11 mouse cellular contexts compared by ENCODE assay signal in the genomic region with DNA sequence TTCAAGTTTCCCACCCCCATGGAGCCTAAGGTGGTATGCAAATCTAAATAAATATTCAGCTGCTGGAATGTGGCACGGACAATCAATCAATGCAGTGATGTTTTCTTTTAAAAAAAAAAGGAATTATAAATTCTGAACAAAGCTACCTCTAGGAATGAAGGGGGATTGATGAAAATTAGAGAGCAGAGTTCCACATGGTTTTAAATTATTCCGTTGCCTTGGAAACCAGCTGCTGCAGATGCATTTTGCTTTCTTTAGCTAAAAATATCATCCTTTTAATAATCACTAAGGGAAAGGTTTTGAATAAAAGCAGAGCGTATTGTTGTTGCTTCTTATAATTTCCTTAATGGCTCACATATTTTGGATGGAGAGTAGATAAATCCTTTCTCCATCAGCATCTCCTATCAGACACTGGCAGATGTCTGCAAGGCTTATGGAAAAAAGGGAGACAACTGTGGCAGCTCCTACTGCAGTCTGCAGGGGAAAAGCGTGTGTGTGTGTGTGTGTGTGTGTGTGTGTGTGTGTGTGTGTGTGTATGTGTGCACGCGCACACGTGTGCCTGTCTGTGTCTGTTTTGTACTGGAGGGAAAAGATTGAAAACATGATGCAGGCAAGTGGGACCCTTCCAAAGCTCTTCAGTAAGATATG. TPM values are rescaled to one million over a fixed set of nuclear protein-coding genes. Genes with fewer than 3 reads are reported as not detected.
DNase-seq lines count a peak whose midpoint lies in the region; ATAC-seq and TF ChIP-seq lines count a peak whose summit lies in the region.
"Had no signal": no experiment of that assay in that cellular context is flagged by ENCODE, and none has a peak within 500 bp of the region (broad histone marks: within the 10 kb centered on the region; RNA-seq: fewer than 3 reads in every experiment).

No protein-coding gene starts in this region.

- H3K9me3 ChIP-seq in embryonic facial prominence, embryonic 12.5 days: no peaks in the 10 kb centered on the region
- H3K9me3 ChIP-seq in hindbrain, embryonic 14.5 days (ENCODE audit: control insufficient read depth, low read length): no peaks in the 10 kb centered on the region
- H3K9me3 ChIP-seq in midbrain, embryonic 15.5 days: no peaks in the 10 kb centered on the region
- H3K9me3 ChIP-seq in heart, embryonic 10.5 days: no peaks in the 10 kb centered on the region

- no peak for TF ChIP-seq POLR2A in brain, embryonic 14.5 days (IDR thresholded peaks at IDR 0.05; ENCODE audit: borderline replicate concordance, extremely low read depth, insufficient read depth, insufficient read length, poor library complexity, severe bottlenecking)

- 24% methylated on average over 7 of the region's 7 CpGs for WGBS in embryonic facial prominence, embryonic 12.5 days
- 9% methylated on average over 7 of the region's 7 CpGs for WGBS in hindbrain, embryonic 14.5 days
- WGBS in midbrain, embryonic 15.5 days: 8% methylated on average over 7 of the region's 7 CpGs
- 35% methylated on average over 7 of the region's 7 CpGs for WGBS in heart, embryonic 10.5 days

- no peak overlapping the region for H3K27ac ChIP-seq in embryonic facial prominence, embryonic 12.5 days
- H3K27ac ChIP-seq in hindbrain, embryonic 14.5 days: peak overlapping the region; percentile 77
- peak overlapping the region; percentile 82 for H3K27ac ChIP-seq in midbrain, embryonic 15.5 days
- no peak overlapping the region for H3K27ac ChIP-seq in heart, embryonic 10.5 days

- 0 out of 2 replicates have a peak overlapping the region, but pooled peaks have one; percentile 9 for H3K4me2 ChIP-seq in embryonic facial prominence, embryonic 12.5 days (replicated peaks)
- H3K4me2 ChIP-seq in hindbrain, embryonic 14.5 days (replicated peaks): peak overlapping the region; percentile 79
- H3K4me2 ChIP-seq in midbrain, embryonic 15.5 days: peak overlapping the region; percentile 54

- peak; percentile 90 for DNase-seq in brain, embryonic 14.5 days (ENCODE audit: low read depth)
- DNase-seq in hindbrain, embryonic 14.5 days (ENCODE audit: low spot score): peak; percentile 60
- no peak for DNase-seq in frontal cortex, postnatal 36 days (ENCODE audit: low spot score in 2 of 2)
- DNase-seq in right cerebral cortex, postnatal 4 days: no peak
- DNase-seq in heart, embryonic 10.5 days (ENCODE audit: low spot score): no peak
- DNase-seq: heart, adult 18-20 months had no signal

- H3K4me3 ChIP-seq in embryonic facial prominence, embryonic 12.5 days: peak overlapping the region; percentile 16; the same call in 1 of the 2 replicates
- H3K4me3 ChIP-seq in hindbrain, embryonic 14.5 days (replicated peaks; ENCODE audit: low read length): peak overlapping the region; percentile 47
- peak overlapping the region; percentile 64 for H3K4me3 ChIP-seq in midbrain, embryonic 15.5 days
- H3K4me3 ChIP-seq in heart, embryonic 10.5 days: no peak overlapping the region

- H3K4me1 ChIP-seq in embryonic facial prominence, embryonic 12.5 days: peaks cover 7% of the 10 kb centered on the region; the same call in 1 of the 2 replicates
- H3K4me1 ChIP-seq in hindbrain, embryonic 14.5 days (replicated peaks; ENCODE audit: control insufficient read depth, insufficient read depth, low read length): peaks cover 23% of the 10 kb centered on the region
- H3K4me1 ChIP-seq in midbrain, embryonic 15.5 days: peaks cover 19% of the 10 kb centered on the region
- no peaks in the 10 kb centered on the region for H3K4me1 ChIP-seq in heart, embryonic 10.5 days

- H3K9ac ChIP-seq in embryonic facial prominence, embryonic 12.5 days: no peak overlapping the region
- peak overlapping the region; percentile 60 for H3K9ac ChIP-seq in hindbrain, embryonic 14.5 days
- H3K9ac ChIP-seq in midbrain, embryonic 15.5 days: peak overlapping the region; percentile 40

- no peak for ATAC-seq in embryonic facial prominence, embryonic 12.5 days (ENCODE audit: insufficient number of reproducible peaks, insufficient read depth, low FRiP score, low TSS enrichment)
- peak; percentile 63; the same call in 1 of the 2 replicates for ATAC-seq in hindbrain, embryonic 14.5 days (ENCODE audit: low FRiP score)
- ATAC-seq in midbrain, embryonic 15.5 days (replicated peaks): peak; percentile 51
- no peak for ATAC-seq in erythroblast, adult 5-6 weeks (replicated peaks; ENCODE audit: low FRiP score, poor library complexity, severe bottlenecking)

- no peaks in the 10 kb centered on the region for H3K36me3 ChIP-seq in embryonic facial prominence, embryonic 12.5 days
- no peaks in the 10 kb centered on the region for H3K36me3 ChIP-seq in hindbrain, embryonic 14.5 days (replicated peaks; ENCODE audit: control insufficient read depth, insufficient read depth)
- H3K36me3 ChIP-seq in midbrain, embryonic 15.5 days (replicated peaks): no peaks in the 10 kb centered on the region
- H3K36me3 ChIP-seq in heart, embryonic 10.5 days: no peaks in the 10 kb centered on the region

- H3K27me3 ChIP-seq in embryonic facial prominence, embryonic 12.5 days: no peaks in the 10 kb centered on the region
- no peaks in the 10 kb centered on the region for H3K27me3 ChIP-seq in hindbrain, embryonic 14.5 days (ENCODE audit: control insufficient read depth, insufficient read depth, low read length)
- no peaks in the 10 kb centered on the region for H3K27me3 ChIP-seq in midbrain, embryonic 15.5 days (replicated peaks)
- no peaks in the 10 kb centered on the region for H3K27me3 ChIP-seq in heart, embryonic 10.5 days (ENCODE audit: insufficient read depth, poor library complexity, severe bottlenecking)

- TF ChIP-seq CTCF in brain, embryonic 14.5 days (IDR thresholded peaks at IDR 0.05; ENCODE audit: borderline replicate concordance, extremely low read depth, insufficient read depth, insufficient read length): no peak

RNA-seq across cellular contexts. Expression of a gene that starts 2.0 kb away (rescaled TPM):
- polyA plus RNA-seq in brain, embryonic 14.5 days (2012; rRNA removed): 28.6 and 43.7 TPM in 2 replicates
- 6.5 and 7.0 TPM in 2 replicates for polyA plus RNA-seq in embryonic facial prominence, embryonic 12.5 days (2016; fragmentation: Nextera tagmentation; extraction: Ambion mirVana)
- 54.4 and 56.0 TPM in 2 replicates for polyA plus RNA-seq in hindbrain, embryonic 14.5 days (2014; fragmentation: Nextera tagmentation; extraction: Ambion mirVana)
- polyA plus RNA-seq in midbrain, embryonic 15.5 days (2015; fragmentation: Nextera tagmentation; extraction: Ambion mirVana): 62.3 and 70.4 TPM in 2 replicates
- not detected in 2 replicates for total RNA-seq in erythroblast, adult 5-6 weeks (2015; ENCODE audit: low replicate concordance)
- 0.14 TPM in 1 of 2 replicates, not detected in the other for total RNA-seq in erythroblast, adult 5-6 weeks (2017; ENCODE audit: low replicate concordance)
- 1.3 and 2.2 TPM in 2 replicates for polyA plus RNA-seq in heart, embryonic 10.5 days (2016; fragmentation: Nextera tagmentation; extraction: Ambion mirVana)
- polyA plus RNA-seq: liver, embryonic 16.5 days; spleen, adult 2 months had no signal

Comparison
In these comparisons a context has a peak if more than half of its experiments do, and no peak if none do; other contexts are left out.
1. DNase-seq: peak in brain, embryonic 14.5 days (single experiment) and hindbrain, embryonic 14.5 days (single experiment); none in frontal cortex, postnatal 36 days (0 of 2), right cerebral cortex, postnatal 4 days (single experiment) and heart, embryonic 10.5 days (single experiment).
2. ATAC-seq: peak in hindbrain, embryonic 14.5 days (single experiment) and midbrain, embryonic 15.5 days (single experiment); none in embryonic facial prominence, embryonic 12.5 days (single experiment) and erythroblast, adult 5-6 weeks (single experiment).
3. H3K27ac ChIP-seq: peak in hindbrain, embryonic 14.5 days (single experiment) and midbrain, embryonic 15.5 days (single experiment); none in embryonic facial prominence, embryonic 12.5 days (single experiment) and heart, embryonic 10.5 days (single experiment).
4. H3K4me2 ChIP-seq: peak in every context shown above with its lines; median percentile 79 in hindbrain, embryonic 14.5 days; 54 in midbrain, embryonic 15.5 days; 9 in embryonic facial prominence, embryonic 12.5 days.